Mouse (Mus musculus): Measurements from ENCODE around the gene Cyp2d11.

DNA sequence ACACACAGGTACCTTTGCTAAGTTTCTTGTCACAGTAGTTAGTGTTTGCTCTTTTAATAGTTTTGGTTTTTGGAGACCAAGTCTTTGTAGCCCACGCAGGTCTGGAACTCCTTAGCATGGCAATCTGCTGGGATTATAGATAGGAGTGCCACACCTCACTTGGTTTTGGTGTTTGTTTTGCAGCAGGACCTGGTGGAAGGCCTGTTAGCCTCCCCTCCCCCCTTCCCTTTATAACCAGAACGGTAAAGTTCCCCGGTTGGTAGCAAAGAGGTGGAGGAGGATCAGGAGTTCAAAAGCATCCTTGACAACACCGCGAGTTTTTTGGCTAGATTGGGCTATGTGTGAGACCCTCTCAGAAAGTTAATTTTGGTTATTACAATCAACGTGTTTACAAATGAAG, 48.9 kb downstream of the Cyp2d11 start:
- no peak for TF ChIP-seq TAL1 (IDR thresholded peaks at IDR 0.05; ENCODE audit: low read length)
- no peak for TF ChIP-seq GATA1 (IDR thresholded peaks at IDR 0.05; ENCODE audit: low read length)
